Mouse (Mus musculus) retina, postnatal 7 days (tissue): ENCODE data around the gene Taco1.
A peak's percentile ranks its signal among the peaks of the same experiment; 100 is the strongest.
"Not testable (repeated sequence)": the region's sequence is repeated elsewhere in the genome, so short reads cannot be mapped to it uniquely, and the experiment has no call there.

Experiments
- DNase-seq: peaks from one replicate; pipeline ENCODE4 v3.0.0-alpha.2; 2012; ENCODE audit warnings: low read depth, low spot score

Gene Taco1

GRCm38 (mm10) chr11:106065923-106066571 is at the start of gene Taco1:
Gene Taco1, plus strand, starts transcription at chr11:106066061.
- DNase-seq: peak; percentile 86

GRCm38 (mm10) chr11:106016440-106016839 is 49.4 kb upstream of the Taco1 start:
- no peak for DNase-seq

GRCm38 (mm10) chr11:106020051-106020763 is 45.7 kb upstream of the Taco1 start:
- DNase-seq: no peak

GRCm38 (mm10) chr11:106025774-106026173 is 40.1 kb upstream of the Taco1 start:
- DNase-seq: no peak

GRCm38 (mm10) chr11:106026465-106027151 is 39.3 kb upstream of the Taco1 start:
- DNase-seq: no peak

GRCm38 (mm10) chr11:106027607-106028006 is 38.3 kb upstream of the Taco1 start:
- no peak for DNase-seq

- not testable (repeated sequence) for DNase-seq
These were observed 33.8 kb upstream of the Taco1 start for GRCm38 (mm10) chr11:106032074-106032473.

GRCm38 (mm10) chr11:106033491-106033919 is 32.4 kb upstream of the Taco1 start:
- no peak for DNase-seq

- no peak for DNase-seq
These were observed 30.9 kb upstream of the Taco1 start for GRCm38 (mm10) chr11:106034986-106035385.

- peak; percentile 98 for DNase-seq
These were observed 29.1 kb upstream of the Taco1 start, which contains the start of gene Dcaf7 for GRCm38 (mm10) chr11:106036548-106037417. Gene Dcaf7, plus strand, starts transcription at chr11:106036872.

- peak; percentile 50 for DNase-seq
These were observed 28.5 kb upstream of the Taco1 start for GRCm38 (mm10) chr11:106037418-106037751.

- DNase-seq: no peak
These were observed 21.5 kb upstream of the Taco1 start for GRCm38 (mm10) chr11:106044349-106044748.

GRCm38 (mm10) chr11:106045256-106045655 is 20.6 kb upstream of the Taco1 start:
- no peak for DNase-seq

GRCm38 (mm10) chr11:106045780-106046179 is 20.1 kb upstream of the Taco1 start:
- no peak for DNase-seq

- no peak for DNase-seq
These were observed 19.3 kb upstream of the Taco1 start for GRCm38 (mm10) chr11:106046584-106046983.

- DNase-seq: no peak
These were observed 11.9 kb upstream of the Taco1 start for GRCm38 (mm10) chr11:106053921-106054320.

GRCm38 (mm10) chr11:106054600-106054999 is 11.3 kb upstream of the Taco1 start:
- DNase-seq: no peak

- DNase-seq: no peak
These were observed 10.5 kb upstream of the Taco1 start for GRCm38 (mm10) chr11:106055341-106055740.

- DNase-seq: no peak
These were observed 8.9 kb upstream of the Taco1 start for GRCm38 (mm10) chr11:106056819-106057491.

GRCm38 (mm10) chr11:106058020-106058419 is 7.8 kb upstream of the Taco1 start:
- DNase-seq: no peak

GRCm38 (mm10) chr11:106060549-106060948 is 5.3 kb upstream of the Taco1 start:
- DNase-seq: no peak
